Mouse (Mus musculus): Measurements from ENCODE around the gene Ifngr1.

GRCm38 (mm10) chr10:19589626-19590025 is 2.1 kb upstream of the Ifngr1 start:
- TF ChIP-seq POLR2A (IDR thresholded peaks at IDR 0.05; ENCODE audit: low read depth, low read length) (no peak), NELFE (IDR thresholded peaks at IDR 0.05; ENCODE audit: low read depth, low read length) (no peak), MAX (IDR thresholded peaks at IDR 0.05; ENCODE audit: low read length) (no peak), ZKSCAN1 (IDR thresholded peaks at IDR 0.05; ENCODE audit: borderline replicate concordance, low read depth, low read length) (no peak), ETS1 (conservative IDR thresholded peaks at IDR 0.05; ENCODE audit: low read depth, low read length) (no peak), CTCF (conservative IDR thresholded peaks at IDR 0.05 in 1 of 2, IDR thresholded peaks at IDR 0.05 in 1 of 2; ENCODE audit: low read depth in 2 of 2, low read length in 2 of 2) (no peak), KAT2A (IDR thresholded peaks at IDR 0.05; ENCODE audit: insufficient replicate concordance, low read length) (no peak), MAFK (IDR thresholded peaks at IDR 0.05; ENCODE audit: insufficient replicate concordance, low read length) (no peak), USF1 (IDR thresholded peaks at IDR 0.05; ENCODE audit: low read depth, low read length) (no peak), CHD1 (IDR thresholded peaks at IDR 0.05; ENCODE audit: low read depth, low read length) (no peak)

Data from CH12.LX (cell line).